Comparison of ENCODE assay signal across 19 mouse cellular contexts in genomic region chr2:141673405-141673804, GRCm38 (mm10).
"Had no signal": no experiment of that assay in that cellular context is flagged by ENCODE, and none has a peak within 500 bp of the region (broad histone marks: within the 10 kb centered on the region; RNA-seq: fewer than 3 reads in every experiment).

No protein-coding gene starts in this region.

- H3K4me2 ChIP-seq: liver, embryonic 11.5 days; liver, embryonic 15.5 days; midbrain, embryonic 13.5 days; neural tube, embryonic 15.5 days had no signal

- H3K9me3 ChIP-seq: liver, embryonic 15.5 days; megakaryocyte, embryonic 14.5 days; midbrain, embryonic 13.5 days; neural tube, embryonic 15.5 days had no signal

- H3K36me3 ChIP-seq: liver, embryonic 15.5 days; midbrain, embryonic 13.5 days; neural tube, embryonic 15.5 days had no signal

- DNase-seq: kidney, postnatal 25 days; left cerebral cortex, postnatal 4 days; lung, adult 2 months; lung, postnatal 10 days; right cerebral cortex, adult 18-20 months; right cerebral cortex, postnatal 4 days; spleen, adult 18-20 months; thymus, adult 18-20 months; thymus, postnatal 14 days had no signal

- H3K27me3 ChIP-seq: liver, embryonic 15.5 days; megakaryocyte, embryonic 14.5 days; midbrain, embryonic 13.5 days; neural tube, embryonic 15.5 days had no signal

- H3K4me1 ChIP-seq: liver, embryonic 15.5 days; megakaryocyte, embryonic 14.5 days; midbrain, embryonic 13.5 days; neural tube, embryonic 15.5 days had no signal

- H3K27ac ChIP-seq: liver, embryonic 15.5 days; macrophage; midbrain, embryonic 13.5 days; neural tube, embryonic 15.5 days had no signal

- H3K9ac ChIP-seq: liver, embryonic 15.5 days; midbrain, embryonic 13.5 days; neural tube, embryonic 15.5 days had no signal

- H3K4me3 ChIP-seq: liver, embryonic 15.5 days; megakaryocyte, embryonic 14.5 days; midbrain, embryonic 13.5 days; myocyte; neural tube, embryonic 15.5 days had no signal

- ATAC-seq: hindbrain, embryonic 16.5 days; inflammation-experienced regulatory T-cells, adult 6 months; intestine, postnatal 0 days; midbrain, embryonic 13.5 days had no signal
